Mouse (Mus musculus): ENCODE results near the gene Acox1. TPM values are rescaled to one million over a fixed set of nuclear protein-coding genes. Genes with fewer than 3 reads are reported as not detected.

Gene Acox1
- polyA plus RNA-seq, 1 experiment from 2014 or later, result 14.5 TPM

DNA sequence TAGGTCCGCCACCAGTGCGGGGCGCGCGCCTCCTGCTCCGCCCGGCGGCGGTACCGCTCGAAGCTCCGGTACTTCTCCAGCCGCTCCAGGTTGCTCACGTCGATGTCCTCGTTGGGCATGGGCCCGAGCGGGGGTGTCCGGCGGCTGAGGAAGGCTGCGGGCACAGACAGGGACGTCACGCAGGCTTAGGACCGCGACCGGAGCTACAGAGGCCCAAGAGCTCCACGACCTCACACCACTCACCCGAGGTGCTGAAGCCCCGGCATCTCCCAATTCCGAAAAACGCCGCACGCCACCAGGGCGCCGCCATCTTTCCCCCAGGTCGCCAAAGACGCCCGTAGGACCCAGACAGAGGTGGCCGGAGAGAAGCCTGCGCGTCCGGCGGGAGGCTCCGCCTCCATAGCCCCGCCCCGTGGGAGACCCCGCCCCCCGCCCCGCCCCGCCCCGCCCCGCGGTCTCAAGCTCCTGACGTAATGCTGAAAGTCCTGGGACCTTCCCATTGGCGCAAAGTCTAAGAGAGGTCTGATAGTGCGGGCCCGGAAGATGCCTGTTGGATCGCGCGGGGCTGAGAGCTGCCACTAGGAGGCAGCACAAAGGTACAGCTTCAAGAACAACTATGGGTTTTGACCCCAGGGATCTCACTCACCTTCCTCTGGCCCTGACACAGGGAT is 60.2 kb downstream of the Acox1 start, which contains the start of gene Mrpl38:
Gene Mrpl38 (minus strand): TSS at position 401 of the 671 bp plus-strand sequence.
- H3K36me3 ChIP-seq, result peaks cover 39% of the 10 kb centered on the region
- H3K9ac ChIP-seq, result peak within 1 kb of the TSS; percentile 91
- peak within 1 kb of the TSS; percentile 91 for H3K4me3 ChIP-seq (replicated peaks)
- DNase-seq (peak; percentile 91), ATAC-seq (ENCODE audit: low read depth) (peak; percentile 90)
- peak within 1 kb of the TSS; percentile 79 for H3K27ac ChIP-seq
- no peaks in the 10 kb centered on the region for H3K27me3 ChIP-seq
- no peaks in the 10 kb centered on the region for H3K9me3 ChIP-seq (replicated peaks)
- peak within 1 kb of the TSS; percentile 91 for H3K4me2 ChIP-seq
- under 1% methylated on average over 60 of the region's 60 CpGs for WGBS (ENCODE audit: insufficient replicate concordance)
- H3K4me1 ChIP-seq (replicated peaks), result peaks cover 58% of the 10 kb centered on the region

DNA sequence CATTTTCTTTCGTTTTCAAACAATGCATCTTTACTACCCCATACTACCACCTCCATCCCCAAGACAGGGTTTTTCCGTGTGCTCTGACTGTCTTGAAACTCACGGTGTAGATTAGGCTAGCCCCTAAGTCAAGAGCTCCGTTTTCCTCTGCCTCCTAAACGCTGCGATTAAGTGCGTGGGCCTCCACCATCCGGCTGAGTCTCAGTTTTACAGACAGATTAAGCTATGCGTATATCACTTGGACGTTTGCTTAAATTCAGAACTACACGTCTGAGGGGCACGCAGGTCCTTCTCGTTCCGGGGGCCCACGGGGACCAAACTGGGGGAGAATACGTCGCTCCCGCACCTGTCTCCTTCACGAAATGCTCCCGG is 60.8 kb downstream of the Acox1 start:
- H3K27ac ChIP-seq, result peak overlapping the region; percentile 79
- under 1% methylated on average over 20 of the region's 20 CpGs for WGBS (ENCODE audit: insufficient replicate concordance)
- DNase-seq (no peak), ATAC-seq (ENCODE audit: low read depth) (no peak)
- H3K27me3 ChIP-seq, result no peaks in the 10 kb centered on the region
- H3K4me2 ChIP-seq, result peak overlapping the region; percentile 91
- peaks cover 52% of the 10 kb centered on the region for H3K4me1 ChIP-seq (replicated peaks)
- H3K9ac ChIP-seq, result peak overlapping the region; percentile 91
- H3K4me3 ChIP-seq (replicated peaks), result peak overlapping the region; percentile 91
- no peaks in the 10 kb centered on the region for H3K9me3 ChIP-seq (replicated peaks)
- peaks cover 35% of the 10 kb centered on the region for H3K36me3 ChIP-seq

DNA sequence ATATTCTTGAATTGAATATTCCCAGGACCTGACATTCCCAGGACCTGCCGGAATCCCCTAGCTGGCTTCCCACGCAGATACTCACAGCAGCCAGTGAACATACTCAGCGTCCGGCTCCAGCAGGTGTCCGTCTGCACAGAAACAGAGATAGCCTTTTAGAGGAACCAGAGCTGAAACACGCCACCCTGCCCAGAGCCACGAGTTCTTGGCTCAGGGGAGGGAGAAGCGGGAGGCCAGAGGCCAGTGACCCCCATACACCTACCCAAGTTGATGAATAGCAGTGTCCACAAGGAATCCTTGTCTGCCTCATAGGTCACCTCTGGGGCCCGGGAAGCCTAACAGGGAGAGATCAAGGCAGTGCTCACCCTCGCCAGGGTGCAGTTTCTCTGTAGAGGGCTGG is 64.7 kb downstream of the Acox1 start:
- Histone ChIP-seq H3K9ac (no peak overlapping the region), H3K9me3 (replicated peaks) (no peaks in the 10 kb centered on the region), H3K4me1 (replicated peaks) (peaks cover 51% of the 10 kb centered on the region), H3K36me3 (peaks cover 49% of the 10 kb centered on the region), H3K27ac (no peak overlapping the region), H3K27me3 (no peaks in the 10 kb centered on the region), H3K4me2 (no peak overlapping the region), H3K4me3 (replicated peaks) (no peak overlapping the region)
- DNase-seq (no peak), ATAC-seq (ENCODE audit: low read depth) (no peak)
- 86% methylated on average over 10 of the region's 10 CpGs for WGBS (ENCODE audit: insufficient replicate concordance)

DNA sequence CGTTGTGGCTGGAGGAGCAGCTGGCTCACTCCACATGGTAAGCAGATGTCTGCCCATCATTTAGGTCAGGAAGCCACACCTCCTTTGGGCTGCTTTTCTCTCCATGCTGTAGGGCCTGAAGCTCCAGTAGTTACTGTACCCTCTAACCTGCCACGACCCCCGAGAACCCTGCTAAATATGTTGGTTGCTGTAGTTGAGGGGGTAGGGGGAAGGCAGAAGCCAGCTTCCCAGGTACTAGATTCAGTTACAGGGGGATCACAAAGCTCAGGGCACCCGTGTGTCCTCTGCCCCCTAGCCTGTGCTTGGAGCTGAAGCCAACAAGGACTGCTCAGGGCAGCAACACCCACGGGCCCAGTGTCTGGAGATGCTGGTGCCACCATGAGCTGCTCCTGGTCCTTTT is 65.3 kb downstream of the Acox1 start:
- 59% methylated on average over 5 of the region's 5 CpGs for whole genome bisulfite sequencing (ENCODE audit: insufficient replicate concordance)
- no peak for ATAC-seq (ENCODE audit: low read depth)
- H3K4me2 ChIP-seq, result no peak overlapping the region
- peaks cover 50% of the 10 kb centered on the region for H3K4me1 ChIP-seq (replicated peaks)
- H3K36me3 ChIP-seq, result peaks cover 49% of the 10 kb centered on the region
- no peak for DNase-seq
- H3K9me3 ChIP-seq (replicated peaks), result no peaks in the 10 kb centered on the region
- H3K27ac ChIP-seq, result no peak overlapping the region; the same call in 1 of the 2 replicates
- no peaks in the 10 kb centered on the region for H3K27me3 ChIP-seq
- H3K4me3 ChIP-seq (replicated peaks), result no peak overlapping the region
- H3K9ac ChIP-seq, result no peak overlapping the region

DNA sequence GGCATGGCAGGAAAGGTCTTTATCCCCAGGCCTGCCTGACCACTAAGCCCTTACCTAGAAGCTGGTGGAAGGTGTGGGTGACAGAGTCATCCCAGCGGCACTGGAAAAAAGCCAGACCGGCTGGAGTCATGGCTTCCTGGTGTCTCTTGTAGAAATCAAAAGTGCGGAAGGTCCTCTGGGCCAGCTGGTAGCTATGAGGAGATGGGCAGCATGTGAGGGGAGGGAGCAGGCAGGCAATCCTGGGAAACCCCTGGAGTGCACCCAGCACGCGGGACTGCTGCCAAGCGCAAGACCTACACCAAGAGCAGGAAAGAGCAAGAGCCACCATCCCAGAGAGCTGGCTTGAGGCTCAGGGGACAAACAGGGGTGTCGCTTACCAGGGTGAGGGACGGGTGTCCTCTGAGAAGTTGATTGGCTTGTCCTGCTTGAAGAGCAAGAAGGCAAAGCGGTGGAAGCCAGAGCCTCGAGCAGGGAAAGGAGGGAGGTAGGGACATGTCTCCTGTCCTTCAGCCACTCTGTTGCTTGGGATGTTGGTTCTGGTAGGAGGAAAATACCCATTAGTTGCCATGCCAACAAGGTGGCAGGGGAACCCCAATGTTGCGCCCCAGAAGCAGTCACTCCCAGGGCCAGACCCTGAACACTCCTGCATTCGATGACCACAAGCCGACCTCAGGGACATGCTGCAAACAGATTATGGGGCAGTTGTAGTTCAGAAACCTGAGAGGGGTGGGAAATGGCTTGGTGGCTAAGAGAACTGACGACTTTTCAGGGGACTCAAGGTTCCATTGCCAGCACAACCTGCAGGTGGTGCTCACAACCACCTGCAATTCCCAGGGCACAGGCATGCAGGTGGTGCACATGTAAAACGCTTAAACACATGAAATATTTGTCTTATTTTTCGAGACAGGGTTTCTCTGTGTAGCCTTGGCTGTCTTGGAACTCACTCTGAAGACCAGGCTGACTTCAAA is 66.2 kb downstream of the Acox1 start:
- no peak for DNase-seq
- Histone ChIP-seq H3K4me3 (replicated peaks) (no peak overlapping the region), H3K36me3 (peaks cover 49% of the 10 kb centered on the region), H3K4me2 (no peak overlapping the region), H3K4me1 (replicated peaks) (peaks cover 50% of the 10 kb centered on the region), H3K9ac (no peak overlapping the region), H3K9me3 (replicated peaks) (no peaks in the 10 kb centered on the region), H3K27me3 (no peaks in the 10 kb centered on the region), H3K27ac (no peak overlapping the region)
- WGBS (ENCODE audit: insufficient replicate concordance), result 83% methylated on average over 16 of the region's 16 CpGs
- no peak for ATAC-seq (ENCODE audit: low read depth)

DNA sequence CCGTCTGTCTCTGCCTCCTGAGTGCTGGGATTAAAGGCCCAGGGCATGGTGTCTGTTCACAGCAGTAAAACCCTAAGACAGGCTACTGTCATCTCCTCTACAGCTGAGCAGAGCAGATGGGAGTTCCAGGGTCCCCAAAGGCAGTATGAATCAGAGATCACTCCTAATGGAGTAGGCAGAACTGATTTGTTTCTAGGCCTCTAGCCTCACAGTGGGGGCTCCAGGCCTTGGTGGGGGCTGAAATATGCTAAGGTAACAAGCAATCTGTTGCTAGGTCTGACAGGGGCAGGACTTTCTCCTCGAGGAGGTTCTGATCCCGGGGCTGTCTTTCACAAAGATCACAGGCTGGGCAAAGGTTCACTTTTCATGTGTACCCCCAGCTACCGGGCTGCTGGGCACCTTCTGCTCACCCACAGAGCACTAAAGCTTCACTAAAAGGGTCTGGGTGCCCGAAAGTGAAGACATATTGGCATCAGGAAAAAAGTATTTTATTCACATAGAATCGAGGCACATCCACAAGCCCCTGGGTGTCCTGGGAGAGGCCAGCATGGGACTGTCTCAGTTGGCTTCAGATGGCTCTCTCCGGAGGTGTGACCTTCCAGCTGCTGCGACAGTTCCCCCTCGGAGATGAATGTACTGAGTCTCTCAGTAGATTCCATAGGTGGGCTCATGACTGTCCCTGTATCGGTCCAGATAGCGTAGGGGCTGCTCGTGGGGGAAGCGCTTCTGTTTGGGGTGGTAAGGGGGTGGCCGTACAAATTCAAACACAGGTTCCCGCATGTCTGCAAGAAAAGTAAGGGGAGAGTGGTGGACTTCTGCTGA is 67.3 kb downstream of the Acox1 start:
- ATAC-seq (ENCODE audit: low read depth), result no peak

DNA sequence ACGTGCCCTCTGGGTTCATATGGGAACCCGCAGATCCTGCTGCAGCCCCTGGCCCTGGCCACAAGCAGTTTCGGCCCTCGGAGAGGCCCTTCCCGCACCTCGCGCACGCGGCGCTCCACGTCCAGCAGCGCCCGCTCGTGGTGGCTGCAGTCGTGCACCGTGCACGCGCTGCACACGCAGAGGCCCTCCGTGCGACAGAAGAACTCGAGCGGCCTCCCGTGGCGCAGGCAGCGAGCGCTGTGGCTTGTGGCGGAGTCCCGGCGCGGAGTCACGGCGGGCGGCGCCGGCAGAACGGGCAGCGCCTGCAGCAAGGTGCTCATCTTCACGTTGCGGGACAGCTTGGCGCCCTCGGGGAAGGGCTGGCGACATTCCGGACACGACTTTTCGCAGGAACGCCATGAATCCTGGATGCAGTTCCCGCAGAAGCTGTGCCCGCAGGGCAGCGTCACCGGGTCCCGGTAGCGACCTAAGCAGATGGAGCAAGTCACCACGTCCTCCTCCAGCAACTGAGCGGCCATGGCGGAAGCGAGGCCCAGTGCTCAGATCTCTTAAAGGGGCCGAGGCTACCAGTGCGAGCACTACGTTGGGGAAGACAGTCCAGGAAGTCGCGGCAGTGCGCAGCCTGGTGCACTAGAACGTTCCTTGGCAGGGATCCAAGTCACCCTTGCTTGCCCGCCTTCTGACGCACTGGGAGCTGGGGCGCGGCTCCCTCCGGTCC is 68.2 kb downstream of the Acox1 start, which contains the start of gene Trim65:
Gene Trim65 (minus strand): TSS at position 641 of the 718 bp plus-strand sequence.
- Histone ChIP-seq H3K36me3 (peaks cover 51% of the 10 kb centered on the region), H3K4me3 (replicated peaks) (peak within 1 kb of the TSS; percentile 66), H3K4me2 (peak within 1 kb of the TSS; percentile 82), H3K4me1 (replicated peaks) (peaks cover 55% of the 10 kb centered on the region), H3K27me3 (no peaks in the 10 kb centered on the region), H3K9ac (peak within 1 kb of the TSS; percentile 76), H3K27ac (peak within 1 kb of the TSS; percentile 78), H3K9me3 (replicated peaks) (no peaks in the 10 kb centered on the region)
- WGBS (ENCODE audit: insufficient replicate concordance), result under 1% methylated on average over 69 of the region's 69 CpGs
- DNase-seq, result peak; percentile 72
- ATAC-seq (ENCODE audit: low read depth), result peak; percentile 75

More for the DNA sequence above, 67.3 kb downstream of the Acox1 start:
- peak overlapping the region; percentile 76 for H3K9ac ChIP-seq
- H3K9me3 ChIP-seq (replicated peaks), result no peaks in the 10 kb centered on the region
- peak overlapping the region; percentile 66 for H3K4me3 ChIP-seq (replicated peaks)
- H3K36me3 ChIP-seq, result peaks cover 51% of the 10 kb centered on the region
- DNase-seq, result no peak
- WGBS (ENCODE audit: insufficient replicate concordance), result 78% methylated on average over 15 of the region's 15 CpGs
- peak overlapping the region; percentile 82 for H3K4me2 ChIP-seq
- H3K27ac ChIP-seq, result peak overlapping the region; percentile 78
- H3K27me3 ChIP-seq, result no peaks in the 10 kb centered on the region
- H3K4me1 ChIP-seq (replicated peaks), result peaks cover 50% of the 10 kb centered on the region

DNA sequence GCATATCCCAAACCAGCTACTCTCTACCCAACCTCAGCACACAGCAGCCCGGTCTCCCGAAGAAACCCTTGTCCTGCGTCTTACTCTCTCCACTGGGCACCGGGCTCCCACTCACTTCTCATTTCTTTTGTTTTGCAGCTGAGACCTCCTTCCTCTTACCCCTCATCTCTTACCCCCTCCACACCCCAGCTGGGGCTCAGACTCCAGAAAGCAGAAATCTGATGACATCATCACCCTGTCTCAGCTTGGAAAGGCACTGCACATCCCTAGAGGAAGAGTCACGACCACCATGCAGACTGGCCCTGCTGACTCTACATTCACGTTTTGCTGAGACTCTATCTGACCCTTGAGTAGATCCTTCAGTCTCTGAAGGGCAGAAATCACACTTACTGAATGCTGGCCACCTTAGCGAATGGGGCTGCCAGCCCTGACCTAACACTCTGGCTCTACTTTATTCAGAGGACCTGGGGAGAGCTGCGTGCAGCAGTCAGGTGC is 68.8 kb downstream of the Acox1 start:
- Histone ChIP-seq H3K27me3 (no peaks in the 10 kb centered on the region), H3K4me2 (peak overlapping the region; percentile 82), H3K27ac (peak overlapping the region; percentile 78), H3K4me1 (replicated peaks) (peaks cover 55% of the 10 kb centered on the region), H3K4me3 (replicated peaks) (peak overlapping the region; percentile 66), H3K36me3 (peaks cover 51% of the 10 kb centered on the region), H3K9me3 (replicated peaks) (no peaks in the 10 kb centered on the region), H3K9ac (peak overlapping the region; percentile 76)
- DNase-seq, result no peak
- peak; percentile 1; the same call in 1 of the 2 replicates for ATAC-seq (ENCODE audit: low read depth)
- WGBS (ENCODE audit: insufficient replicate concordance), result 25% methylated on average over 8 of the region's 8 CpGs

DNA sequence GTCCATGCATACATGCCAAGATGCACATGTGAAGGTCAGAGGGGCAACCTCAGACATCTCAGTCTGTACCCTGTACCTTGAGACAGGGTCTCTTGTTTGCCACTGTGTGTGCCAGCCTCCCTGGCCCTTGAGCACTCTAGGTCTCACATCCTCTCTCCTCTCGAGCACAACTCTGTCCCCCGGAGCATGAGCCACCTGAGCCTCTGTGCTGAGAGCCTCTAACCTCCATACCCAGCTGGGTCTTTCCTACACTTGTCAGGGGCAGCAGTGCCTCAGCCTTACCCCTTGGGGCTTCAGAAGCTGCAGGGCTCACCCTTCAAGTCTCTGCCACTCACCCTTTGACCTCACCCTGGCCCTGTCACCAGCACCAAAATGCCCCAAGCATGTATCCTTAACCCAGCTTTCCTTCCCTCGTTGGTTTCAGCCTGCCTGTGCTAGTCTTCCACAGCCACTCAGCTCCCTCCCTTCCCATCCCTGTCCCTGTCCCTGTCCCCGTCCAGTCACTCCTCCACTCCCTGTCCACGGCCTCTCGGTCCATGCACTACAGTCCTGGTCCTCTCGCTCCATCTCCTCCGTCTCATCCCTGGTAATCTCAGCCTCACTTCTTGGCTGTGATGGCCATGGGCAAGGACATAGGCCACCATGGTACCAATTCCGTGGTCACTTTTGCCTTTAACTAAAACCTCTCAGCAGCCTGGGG is 69.6 kb downstream of the Acox1 start:
- WGBS (ENCODE audit: insufficient replicate concordance), result 73% methylated on average over 9 of the region's 9 CpGs
- DNase-seq (no peak), ATAC-seq (ENCODE audit: low read depth) (no peak)
- H3K4me1 ChIP-seq (replicated peaks), result peaks cover 55% of the 10 kb centered on the region
- H3K36me3 ChIP-seq, result peaks cover 43% of the 10 kb centered on the region
- peak overlapping the region; percentile 82 for H3K4me2 ChIP-seq
- H3K27ac ChIP-seq, result no peak overlapping the region
- H3K27me3 ChIP-seq, result no peaks in the 10 kb centered on the region
- no peak overlapping the region for H3K4me3 ChIP-seq (replicated peaks)
- 0 out of 2 replicates have a peak overlapping the region, but pooled peaks have one; percentile 76 for H3K9ac ChIP-seq
- no peaks in the 10 kb centered on the region for H3K9me3 ChIP-seq (replicated peaks)

DNA sequence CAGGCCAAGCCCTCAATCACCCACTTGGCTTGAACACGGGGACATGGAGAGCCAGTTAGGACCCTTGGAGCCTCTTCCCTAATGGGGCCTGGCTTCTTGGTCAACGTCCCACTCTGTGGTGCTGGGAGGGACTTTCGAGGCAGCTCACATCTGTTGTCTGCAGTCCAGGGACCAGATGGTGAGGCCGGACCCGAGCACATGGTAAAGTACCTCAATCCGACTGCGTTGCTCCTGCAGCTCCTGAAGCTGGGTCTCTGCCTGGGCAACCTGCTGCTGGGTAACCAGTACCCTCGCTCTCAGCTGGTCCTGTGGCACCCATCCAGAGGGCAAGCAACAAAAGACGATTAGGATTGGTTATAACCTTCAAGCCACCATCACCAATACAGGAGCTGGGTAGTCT is 70.9 kb downstream of the Acox1 start:
- Histone ChIP-seq H3K27me3 (no peaks in the 10 kb centered on the region), H3K4me3 (replicated peaks) (no peak overlapping the region), H3K9me3 (replicated peaks) (no peaks in the 10 kb centered on the region), H3K4me1 (replicated peaks) (peaks cover 55% of the 10 kb centered on the region), H3K4me2 (no peak overlapping the region), H3K27ac (no peak overlapping the region), H3K36me3 (peaks cover 40% of the 10 kb centered on the region), H3K9ac (no peak overlapping the region)
- ATAC-seq (ENCODE audit: low read depth), result no peak
- DNase-seq, result no peak
- 77% methylated on average over 9 of the region's 9 CpGs for WGBS (ENCODE audit: insufficient replicate concordance)

All from liver, embryonic 13.5 days (tissue).